Mouse (Mus musculus): ENCODE measurements around the gene Ubr4. TPM values are rescaled to one million over a fixed set of nuclear protein-coding genes. Genes with fewer than 3 reads are reported as not detected.

The Ubr4 gene
- 80.8 and 86.0 TPM in 2 replicates for polyA plus RNA-seq (2012; rRNA removed)

DNA sequence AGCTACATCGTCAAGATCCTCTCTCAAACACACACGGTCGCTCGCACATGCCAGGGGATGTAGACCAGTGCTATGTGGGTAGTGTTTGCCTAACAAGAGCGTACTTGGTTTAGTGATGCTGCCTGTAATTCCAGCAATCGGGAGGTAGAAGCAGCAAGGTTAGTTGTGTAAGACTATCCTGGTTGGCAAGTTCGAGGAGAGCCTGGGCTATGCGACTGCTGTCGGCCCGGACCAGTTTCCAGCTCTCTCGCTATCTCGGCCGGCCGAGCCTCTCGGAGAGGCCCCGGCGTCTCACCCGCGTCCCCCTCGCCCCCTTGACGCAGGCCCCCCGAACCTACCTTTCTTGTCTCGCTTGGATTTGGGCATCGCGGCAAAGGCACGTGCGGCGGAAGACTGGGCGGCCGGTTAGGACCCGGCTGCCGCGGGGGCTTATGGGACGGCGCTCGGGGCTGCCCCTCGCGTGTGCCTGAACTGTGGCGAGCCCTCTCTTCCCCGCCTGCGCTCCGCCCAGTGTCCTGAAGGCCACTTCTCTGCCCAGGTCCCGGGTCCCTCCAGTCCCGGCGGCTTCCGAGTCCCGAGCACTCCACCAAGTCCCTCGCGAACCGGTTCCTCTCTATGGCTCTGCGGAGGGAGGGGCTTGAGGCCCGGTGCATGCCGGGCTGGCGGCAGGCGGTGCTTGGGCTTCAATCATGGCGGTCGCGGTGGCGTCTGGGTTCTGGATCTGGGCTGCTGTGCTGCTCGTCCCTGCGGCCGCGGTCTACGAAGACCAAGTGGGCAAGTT is at the start of gene Ubr4, which contains the start of the genes Mrto4 and Emc1:
Gene Ubr4 (plus strand): TSS at position 679 of the 781 bp plus-strand sequence.
Gene Mrto4 (minus strand): TSS at position 646 of the 781 bp plus-strand sequence.
Gene Emc1 (plus strand): TSS at position 657 of the 781 bp plus-strand sequence.

DNA sequence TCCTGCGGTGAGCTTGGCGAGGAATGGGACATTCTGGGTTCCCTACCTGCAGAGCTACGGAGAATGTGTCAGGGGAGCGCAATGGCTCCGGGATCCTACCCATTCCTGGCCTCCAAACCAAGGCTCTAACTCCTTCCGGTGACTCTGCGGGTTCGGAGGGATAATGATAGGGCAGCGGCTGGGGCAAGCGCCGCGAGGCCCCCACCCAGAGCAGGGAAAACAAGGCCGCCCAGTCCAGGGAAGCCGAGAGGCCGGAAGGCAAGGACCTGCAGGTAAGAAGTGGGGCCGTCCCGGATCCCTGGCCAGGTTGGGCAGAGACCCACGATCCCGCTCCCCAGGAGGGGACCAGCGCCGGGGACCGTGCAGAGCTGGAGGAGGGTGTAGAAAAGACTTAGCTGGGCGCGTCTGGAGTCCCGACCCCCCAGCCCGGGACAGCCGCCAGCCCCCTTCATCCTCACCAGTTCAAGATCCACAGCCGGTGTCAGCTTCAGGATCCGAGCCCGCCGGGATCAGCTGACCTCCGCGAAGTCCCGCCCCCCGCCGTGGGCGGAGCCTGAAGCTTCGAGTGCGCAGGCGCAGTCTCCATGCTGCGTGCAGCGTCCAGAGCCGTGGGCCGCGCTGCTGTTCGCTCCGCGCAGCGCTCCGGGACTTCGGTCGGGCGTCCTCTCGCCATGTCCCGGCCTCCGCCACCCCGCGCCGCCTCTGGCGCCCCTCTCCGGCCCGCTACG is 42.1 kb upstream of the Ubr4 start, which contains the start of the genes Pqlc2 and Akr7a5:
Gene Pqlc2 (minus strand): TSS at position 538 of the 728 bp plus-strand sequence.
Gene Akr7a5 (plus strand): TSS at position 574 of the 728 bp plus-strand sequence.

DNA sequence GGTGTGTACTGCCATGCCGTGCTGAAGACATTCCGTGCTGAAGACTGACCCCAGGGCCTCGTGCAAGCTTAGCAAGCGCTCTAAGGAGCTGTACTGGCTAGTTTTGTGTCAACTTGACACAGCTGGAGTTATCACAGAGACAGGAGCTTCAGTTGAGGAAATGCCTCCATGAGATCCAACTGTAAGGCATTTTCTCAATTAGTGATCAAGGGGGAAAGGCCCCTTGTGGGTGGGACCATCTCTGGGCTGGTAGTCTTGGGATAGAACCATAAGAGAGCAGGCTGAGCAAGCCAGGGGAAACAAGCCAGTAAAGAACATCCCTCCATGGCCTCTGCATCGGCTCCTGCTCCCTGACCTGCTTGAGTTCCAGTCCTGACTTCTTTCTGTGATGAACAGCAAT is 177.8 kb downstream of the Ubr4 start, which contains the start of gene Iffo2:
Gene Iffo2 (plus strand): TSS at position 301 of the 400 bp plus-strand sequence.

Other genes with a start within 250 kb of the Ubr4 start
- gene Minos1, start 221.5 kb upstream of the Ubr4 start, polyA plus RNA-seq (2012; rRNA removed): 9.7 and 17.6 TPM in 2 replicates
- gene Capzb, start 159.7 kb upstream of the Ubr4 start, polyA plus RNA-seq (2012; rRNA removed): 72.2 and 195 TPM in 2 replicates
- 19.7 and 26.9 TPM in 2 replicates for gene Pqlc2, start 41.9 kb upstream of the Ubr4 start, polyA plus RNA-seq (2012; rRNA removed)
- 33.0 and 64.7 TPM in 2 replicates for gene Akr7a5, start 41.9 kb upstream of the Ubr4 start, polyA plus RNA-seq (2012; rRNA removed)
- gene Mrto4, start within 50 bp of the Ubr4 start, polyA plus RNA-seq (2012; rRNA removed): 5.2 and 5.6 TPM in 2 replicates
- 11.4 and 13.8 TPM in 2 replicates for gene Emc1, start within 50 bp of the Ubr4 start, polyA plus RNA-seq (2012; rRNA removed)
- gene Iffo2, start 177.9 kb downstream of the Ubr4 start, polyA plus RNA-seq (2012; rRNA removed): 3.7 and 4.0 TPM in 2 replicates